Mouse (Mus musculus): ENCODE data around the gene Sorbs1. TPM values are rescaled to one million over a fixed set of nuclear protein-coding genes. Genes with fewer than 3 reads are reported as not detected.

Gene Sorbs1
- polyA plus RNA-seq, 1 experiment from 2014 or later: 94.7 TPM

GRCm38 (mm10) chr19:40536526-40536925, 22.9 kb upstream of the Sorbs1 start:
- H3K4me1 ChIP-seq: no peaks in the 10 kb centered on the region
- no peaks in the 10 kb centered on the region for H3K36me3 ChIP-seq
- no peak overlapping the region for H3K27ac ChIP-seq (replicated peaks)
- no peak for ATAC-seq (ENCODE audit: low FRiP score)
- no peaks in the 10 kb centered on the region for H3K9me3 ChIP-seq (replicated peaks)
- no peak overlapping the region for H3K4me3 ChIP-seq (replicated peaks)
- WGBS: 93% methylated on average over 6 of the region's 6 CpGs
- no peak overlapping the region for H3K4me2 ChIP-seq
- no peak overlapping the region for H3K9ac ChIP-seq (replicated peaks)
- no peaks in the 10 kb centered on the region for H3K27me3 ChIP-seq (replicated peaks)

GRCm38 (mm10) chr19:40532525-40532924, 18.9 kb upstream of the Sorbs1 start:
- no peak overlapping the region for H3K9ac ChIP-seq (replicated peaks)
- no peaks in the 10 kb centered on the region for H3K36me3 ChIP-seq
- no peaks in the 10 kb centered on the region for H3K27me3 ChIP-seq (replicated peaks)
- H3K27ac ChIP-seq (replicated peaks): no peak overlapping the region
- no peaks in the 10 kb centered on the region for H3K9me3 ChIP-seq (replicated peaks)
- no peak for ATAC-seq (ENCODE audit: low FRiP score)
- H3K4me2 ChIP-seq: no peak overlapping the region
- H3K4me3 ChIP-seq (replicated peaks): no peak overlapping the region
- H3K4me1 ChIP-seq: no peaks in the 10 kb centered on the region
- 87% methylated on average over 5 of the region's 5 CpGs for WGBS

GRCm38 (mm10) chr19:40530323-40530722, 16.7 kb upstream of the Sorbs1 start:
- no peak overlapping the region for H3K4me3 ChIP-seq (replicated peaks)
- H3K4me2 ChIP-seq: no peak overlapping the region
- no peak overlapping the region for H3K9ac ChIP-seq (replicated peaks)
- H3K36me3 ChIP-seq: no peaks in the 10 kb centered on the region
- no peak for ATAC-seq (ENCODE audit: low FRiP score)
- H3K9me3 ChIP-seq (replicated peaks): no peaks in the 10 kb centered on the region
- no peak overlapping the region for H3K27ac ChIP-seq (replicated peaks)
- H3K27me3 ChIP-seq (replicated peaks): no peaks in the 10 kb centered on the region
- no peaks in the 10 kb centered on the region for H3K4me1 ChIP-seq
- WGBS: 89% methylated on average over 2 of the region's 2 CpGs

- Histone ChIP-seq H3K9me3 (replicated peaks) (no peaks in the 10 kb centered on the region), H3K27me3 (replicated peaks) (no peaks in the 10 kb centered on the region), H3K27ac (replicated peaks) (no peak overlapping the region), H3K4me1 (no peaks in the 10 kb centered on the region), H3K9ac (replicated peaks) (no peak overlapping the region), H3K4me2 (no peak overlapping the region), H3K36me3 (no peaks in the 10 kb centered on the region), H3K4me3 (replicated peaks) (no peak overlapping the region)
- ATAC-seq (ENCODE audit: low FRiP score): no peak
Observed at GRCm38 (mm10) chr19:40528254-40528653, 14.7 kb upstream of the Sorbs1 start.

GRCm38 (mm10) chr19:40526367-40527014, 12.9 kb upstream of the Sorbs1 start:
- no peaks in the 10 kb centered on the region for H3K36me3 ChIP-seq
- no peaks in the 10 kb centered on the region for H3K4me1 ChIP-seq
- no peak for ATAC-seq (ENCODE audit: low FRiP score)
- H3K4me3 ChIP-seq (replicated peaks): no peak overlapping the region
- H3K27me3 ChIP-seq (replicated peaks): no peaks in the 10 kb centered on the region
- no peak overlapping the region for H3K27ac ChIP-seq (replicated peaks)
- H3K4me2 ChIP-seq: no peak overlapping the region
- no peaks in the 10 kb centered on the region for H3K9me3 ChIP-seq (replicated peaks)
- WGBS: 81% methylated on average over 9 of the region's 9 CpGs
- H3K9ac ChIP-seq (replicated peaks): no peak overlapping the region

- Histone ChIP-seq H3K27me3 (replicated peaks) (no peaks in the 10 kb centered on the region), H3K27ac (replicated peaks) (no peak overlapping the region), H3K9me3 (replicated peaks) (no peaks in the 10 kb centered on the region), H3K4me2 (no peak overlapping the region), H3K4me1 (no peaks in the 10 kb centered on the region), H3K9ac (replicated peaks) (no peak overlapping the region), H3K4me3 (replicated peaks) (no peak overlapping the region), H3K36me3 (no peaks in the 10 kb centered on the region)
- ATAC-seq (ENCODE audit: low FRiP score): no peak
- WGBS: 49% methylated on average over 8 of the region's 8 CpGs
Observed at GRCm38 (mm10) chr19:40523431-40524005, 9.9 kb upstream of the Sorbs1 start.

- no peak overlapping the region for H3K4me2 ChIP-seq
- no peak for ATAC-seq (ENCODE audit: low FRiP score)
- no peak overlapping the region for H3K4me3 ChIP-seq (replicated peaks)
- H3K9ac ChIP-seq (replicated peaks): no peak overlapping the region
- H3K27ac ChIP-seq (replicated peaks): no peak overlapping the region
- 89% methylated on average over 5 of the region's 5 CpGs for WGBS
- no peaks in the 10 kb centered on the region for H3K27me3 ChIP-seq (replicated peaks)
- no peaks in the 10 kb centered on the region for H3K4me1 ChIP-seq
- no peaks in the 10 kb centered on the region for H3K9me3 ChIP-seq (replicated peaks)
- H3K36me3 ChIP-seq: no peaks in the 10 kb centered on the region
Observed at GRCm38 (mm10) chr19:40520403-40520802, 6.8 kb upstream of the Sorbs1 start.

GRCm38 (mm10) chr19:40518706-40519105, 5.1 kb upstream of the Sorbs1 start:
- Histone ChIP-seq H3K9me3 (replicated peaks) (no peaks in the 10 kb centered on the region), H3K4me1 (no peaks in the 10 kb centered on the region), H3K4me3 (replicated peaks) (no peak overlapping the region), H3K27ac (replicated peaks) (no peak overlapping the region), H3K27me3 (replicated peaks) (no peaks in the 10 kb centered on the region), H3K36me3 (no peaks in the 10 kb centered on the region), H3K4me2 (no peak overlapping the region), H3K9ac (replicated peaks) (no peak overlapping the region)
- 81% methylated on average over 1 of the region's 1 CpGs for WGBS
- ATAC-seq (ENCODE audit: low FRiP score): no peak

GRCm38 (mm10) chr19:40515596-40515995, 2.0 kb upstream of the Sorbs1 start:
- ATAC-seq (ENCODE audit: low FRiP score): no peak
- Histone ChIP-seq H3K4me1 (peaks cover 19% of the 10 kb centered on the region), H3K36me3 (no peaks in the 10 kb centered on the region), H3K27ac (replicated peaks) (no peak overlapping the region), H3K4me3 (replicated peaks) (no peak overlapping the region), H3K27me3 (replicated peaks) (no peaks in the 10 kb centered on the region), H3K4me2 (no peak overlapping the region), H3K9me3 (replicated peaks) (no peaks in the 10 kb centered on the region), H3K9ac (replicated peaks) (no peak overlapping the region)
- WGBS: 93% methylated on average over 3 of the region's 3 CpGs

- Histone ChIP-seq H3K9me3 (replicated peaks) (no peaks in the 10 kb centered on the region), H3K27ac (replicated peaks) (no peak overlapping the region), H3K4me2 (0 out of 2 replicates have a peak overlapping the region, but pooled peaks have one; percentile 63), H3K36me3 (no peaks in the 10 kb centered on the region), H3K4me1 (peaks cover 29% of the 10 kb centered on the region), H3K4me3 (replicated peaks) (no peak overlapping the region), H3K9ac (replicated peaks) (no peak overlapping the region), H3K27me3 (replicated peaks) (no peaks in the 10 kb centered on the region)
- WGBS: 90% methylated on average over 7 of the region's 7 CpGs
- ATAC-seq (ENCODE audit: low FRiP score): no peak
Observed at GRCm38 (mm10) chr19:40514376-40514775, 797 bp upstream of the Sorbs1 start.

GRCm38 (mm10) chr19:40512500-40513421, 818 bp downstream of the Sorbs1 start:
- no peaks in the 10 kb centered on the region for H3K27me3 ChIP-seq (replicated peaks)
- peak overlapping the region; percentile 91 for H3K27ac ChIP-seq (replicated peaks)
- peaks cover 34% of the 10 kb centered on the region for H3K4me1 ChIP-seq
- peak overlapping the region; percentile 75 for H3K4me3 ChIP-seq (replicated peaks)
- WGBS: under 1% methylated on average over 34 of the region's 34 CpGs
- no peaks in the 10 kb centered on the region for H3K9me3 ChIP-seq (replicated peaks)
- ATAC-seq (ENCODE audit: low FRiP score): peak; percentile 60
- H3K36me3 ChIP-seq: no peaks in the 10 kb centered on the region
- H3K9ac ChIP-seq (replicated peaks): peak overlapping the region; percentile 87
- H3K4me2 ChIP-seq: peak overlapping the region; percentile 63

All from neural tube, embryonic 15.5 days (tissue).